Mouse (Mus musculus): ENCODE results near the gene Pld5. TPM values are rescaled to one million over a fixed set of nuclear protein-coding genes. Genes with fewer than 3 reads are reported as not detected.

Pld5 gene
- total RNA-seq, 4 experiments from 2014 or later, result 0.14 to 0.25 (median 0.24) TPM; not detected in 1

DNA sequence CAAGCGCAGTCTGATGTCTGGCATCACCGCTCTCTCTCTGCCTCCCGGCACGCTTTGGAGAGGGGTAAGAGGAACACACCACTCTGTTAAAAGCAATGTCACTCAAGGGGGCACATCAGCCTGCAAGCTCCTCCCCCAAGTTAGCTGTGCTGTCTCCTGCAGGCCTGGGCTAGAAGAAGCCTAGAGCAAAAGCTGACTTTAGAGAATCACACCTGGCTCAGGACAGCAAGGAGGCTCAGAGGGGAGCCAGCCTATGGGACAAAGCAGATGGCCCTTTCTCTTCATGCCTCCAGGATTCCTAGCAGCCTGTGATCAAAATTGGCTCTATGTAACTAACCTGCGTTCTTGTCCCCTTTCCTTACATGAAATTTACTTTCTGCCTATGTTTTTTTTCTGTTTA, 107.3 kb downstream of the Pld5 start:
- no peak for DNase-seq (ENCODE audit: low spot score)

DNA sequence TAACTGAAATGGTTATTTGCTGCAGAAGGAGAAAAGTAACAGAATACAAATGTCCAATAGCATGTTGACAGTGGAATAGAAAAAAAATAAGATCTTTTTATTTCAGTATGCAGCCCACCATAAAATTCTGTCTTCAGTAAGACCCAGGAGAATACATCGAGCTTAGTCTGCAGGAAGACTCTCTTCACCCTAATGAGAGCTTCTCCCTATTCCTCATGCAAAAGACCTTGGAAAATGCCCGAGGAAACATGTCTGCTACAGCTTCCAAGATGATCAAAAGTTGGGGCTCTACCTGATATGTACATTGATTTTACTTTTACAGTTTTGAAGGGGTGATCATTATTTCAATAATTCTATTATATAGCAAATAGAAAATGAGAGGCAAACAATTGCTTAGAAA, 108.0 kb downstream of the Pld5 start:
- DNase-seq (ENCODE audit: low spot score), result no peak

DNA sequence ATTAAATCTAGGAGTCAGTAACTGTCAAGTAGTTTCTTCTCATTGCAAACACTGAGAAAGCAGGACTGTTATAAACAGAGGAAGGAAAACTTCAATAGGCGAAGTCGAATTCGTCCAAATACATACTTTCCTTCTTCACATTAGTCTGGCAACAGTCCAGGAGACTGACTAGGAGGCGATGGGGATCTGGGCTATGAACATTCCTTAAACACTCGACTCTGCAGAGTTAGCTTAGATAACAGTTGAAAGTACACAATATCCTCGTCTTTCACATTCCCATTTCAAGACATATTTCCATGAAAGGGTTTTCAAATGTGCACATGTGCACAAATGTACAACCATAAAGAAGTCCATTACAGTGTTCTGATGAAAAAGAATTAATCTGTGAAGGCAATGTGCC, 129.8 kb downstream of the Pld5 start:
- no peak for DNase-seq (ENCODE audit: low spot score)

DNA sequence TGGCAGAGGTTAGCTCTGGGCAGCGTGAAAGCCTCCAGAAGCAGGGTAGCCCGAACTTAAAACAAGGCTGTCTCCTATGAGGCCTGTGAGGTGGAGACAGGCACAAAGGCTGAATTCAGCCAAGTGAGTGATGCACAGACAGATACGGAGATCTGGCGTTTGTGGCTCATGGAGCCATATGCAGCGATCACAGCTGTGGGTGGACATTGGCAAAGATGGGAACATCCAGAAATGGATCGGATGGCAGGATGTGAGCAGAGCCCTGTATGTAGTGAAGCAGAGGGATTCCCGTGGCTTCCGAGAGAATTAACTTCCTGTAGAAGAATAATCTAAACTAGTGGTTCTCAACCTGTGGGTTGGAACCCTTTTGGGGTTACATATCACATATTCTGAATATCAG, 140.7 kb downstream of the Pld5 start:
- DNase-seq (ENCODE audit: low spot score), result no peak

DNA sequence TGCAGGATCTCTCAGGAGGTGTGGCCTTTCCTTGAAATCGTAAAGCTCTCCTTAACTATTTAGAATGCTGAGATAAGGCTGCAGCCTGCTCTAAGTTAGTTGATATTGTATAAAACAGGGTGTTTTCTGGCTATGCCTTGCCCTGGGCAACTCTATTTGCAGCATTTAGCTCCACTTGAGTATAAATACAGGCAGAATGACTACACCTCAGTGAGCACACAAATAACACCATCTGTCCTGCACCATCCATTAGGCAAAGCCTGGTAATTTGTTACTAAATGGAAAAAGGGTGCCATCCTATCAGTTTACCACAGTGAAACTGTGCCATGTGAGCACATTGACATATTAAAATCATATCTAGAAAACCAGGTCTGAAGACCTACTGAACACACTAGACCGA, 149.3 kb downstream of the Pld5 start:
- DNase-seq (ENCODE audit: low spot score), result no peak

DNA sequence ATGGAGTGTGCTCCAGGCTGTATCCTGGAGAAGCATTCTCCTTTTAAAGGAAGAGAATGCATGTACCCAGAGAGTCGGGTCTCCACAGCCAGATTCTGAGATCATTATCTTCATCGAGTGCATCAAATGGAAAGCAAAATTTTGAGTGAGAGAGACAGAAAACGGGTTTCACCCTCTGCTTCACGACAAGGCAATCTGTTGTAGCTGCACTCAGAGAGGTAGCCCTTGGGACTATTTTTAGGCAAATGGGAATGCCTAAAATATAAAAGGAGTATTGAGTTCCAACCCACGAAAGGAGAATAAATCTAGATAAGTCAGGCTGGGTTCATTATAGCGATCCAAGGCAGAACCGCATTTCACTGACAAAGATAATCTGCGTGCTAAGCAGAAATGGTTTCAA, 150.7 kb downstream of the Pld5 start:
- DNase-seq (ENCODE audit: low spot score), result no peak

DNA sequence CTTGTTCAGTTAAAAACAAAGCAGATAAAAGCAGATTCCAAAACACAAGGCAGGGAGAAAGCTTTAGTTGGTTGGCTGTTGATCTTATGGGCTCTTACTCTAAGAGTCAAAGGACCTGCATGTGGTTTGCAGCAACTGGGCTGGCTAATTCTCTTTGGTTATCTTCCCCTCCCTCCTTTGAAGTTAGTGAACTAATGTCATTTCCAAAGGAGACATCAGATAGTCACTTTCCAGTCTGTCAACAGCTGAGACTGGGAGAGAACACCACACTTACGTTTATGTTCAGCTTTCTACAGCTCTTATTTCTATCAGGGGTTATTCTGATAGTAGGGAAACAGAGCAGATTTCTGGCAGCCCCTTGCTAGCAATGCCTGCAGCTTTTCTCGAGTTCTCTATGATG, 151.3 kb downstream of the Pld5 start:
- no peak for DNase-seq (ENCODE audit: low spot score)

DNA sequence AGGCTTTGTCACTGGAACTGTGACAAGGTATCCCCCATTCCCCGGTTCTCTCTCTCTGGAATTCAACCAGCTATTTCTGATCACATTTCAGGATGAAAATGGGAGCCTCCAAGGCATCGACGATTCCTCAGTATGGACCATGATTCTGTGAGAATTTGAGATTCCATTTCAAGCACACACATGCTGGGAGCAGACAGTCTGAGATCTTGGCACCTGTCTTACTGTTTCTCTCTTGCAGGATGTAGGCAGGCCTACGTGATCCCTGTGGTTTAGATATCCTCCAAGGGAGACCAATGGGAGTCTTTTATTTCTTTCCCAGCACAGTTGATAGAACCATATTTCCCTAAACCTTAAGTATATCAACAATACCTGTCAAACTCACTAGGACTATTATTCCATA, 159.5 kb downstream of the Pld5 start:
- no peak for DNase-seq (ENCODE audit: low spot score)

DNA sequence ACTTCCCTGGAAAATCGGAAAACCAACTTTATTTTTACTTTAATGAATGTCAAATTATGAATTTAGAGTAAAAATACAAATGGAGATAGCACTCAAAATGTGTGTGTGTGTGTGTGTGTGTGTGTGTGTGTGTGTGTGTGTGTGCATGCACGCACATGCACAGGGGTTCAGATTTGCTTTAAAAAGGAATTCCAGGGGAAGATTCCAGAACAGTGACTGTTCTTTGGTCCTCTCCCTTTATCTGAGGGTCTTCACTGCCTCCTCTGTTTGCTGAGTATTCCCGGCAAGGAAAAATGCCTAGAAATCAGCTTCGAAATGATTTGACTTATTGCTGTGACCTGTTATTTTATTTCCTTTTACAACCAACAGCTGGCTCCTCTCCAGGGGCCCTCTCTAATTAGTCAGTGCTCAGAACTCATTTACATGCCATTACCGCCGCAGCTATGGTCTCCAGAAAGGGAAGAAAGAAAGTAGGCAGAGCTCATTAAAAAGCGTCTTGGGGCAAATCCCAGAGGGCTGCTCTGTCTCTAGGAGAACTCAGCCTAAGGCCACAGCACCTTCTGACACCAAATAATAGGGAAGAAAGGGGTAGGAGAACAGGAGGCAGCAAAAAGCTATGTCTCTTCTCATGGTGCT, 176.3 kb downstream of the Pld5 start:
- DNase-seq (ENCODE audit: low spot score), result no peak

DNA sequence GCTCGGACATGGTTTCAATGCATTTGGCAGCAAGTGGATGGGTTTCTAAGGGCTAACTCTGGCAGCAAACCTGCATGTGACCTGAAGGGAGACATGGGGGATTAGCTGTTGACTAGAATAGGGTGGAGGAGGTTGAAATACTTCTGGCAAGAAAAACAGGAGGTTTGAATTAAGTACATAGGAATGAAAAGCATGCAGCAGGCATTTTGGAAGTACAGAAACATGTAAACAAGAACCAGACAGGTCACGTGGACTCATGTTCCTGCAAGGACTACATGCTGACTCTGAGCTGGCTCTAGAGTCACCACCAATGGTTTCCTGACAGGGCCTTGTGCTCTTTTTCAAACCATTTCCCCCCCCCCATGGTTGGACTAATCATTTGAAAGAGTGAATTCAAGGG, 183.0 kb downstream of the Pld5 start:
- no peak for DNase-seq (ENCODE audit: low spot score)

DNA sequence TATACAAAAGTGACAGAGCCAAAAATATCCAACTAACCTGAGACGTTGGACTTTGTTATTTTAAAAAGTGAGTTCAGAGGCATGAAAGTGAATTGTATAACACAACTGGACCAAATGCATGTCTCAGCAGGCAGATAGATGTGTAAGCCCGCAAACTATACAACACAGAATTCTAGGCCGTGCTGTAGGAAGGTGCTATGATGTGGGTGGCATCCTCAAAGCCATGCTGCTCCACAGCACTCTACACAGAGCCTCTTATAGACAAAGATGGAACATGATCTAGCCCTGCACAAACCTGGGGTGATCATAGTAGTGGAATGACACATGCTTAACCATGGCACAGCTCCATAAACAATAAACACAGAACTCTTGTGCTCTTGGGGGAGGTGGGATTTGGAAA, 185.7 kb downstream of the Pld5 start:
- no peak for DNase-seq (ENCODE audit: low spot score)

DNA sequence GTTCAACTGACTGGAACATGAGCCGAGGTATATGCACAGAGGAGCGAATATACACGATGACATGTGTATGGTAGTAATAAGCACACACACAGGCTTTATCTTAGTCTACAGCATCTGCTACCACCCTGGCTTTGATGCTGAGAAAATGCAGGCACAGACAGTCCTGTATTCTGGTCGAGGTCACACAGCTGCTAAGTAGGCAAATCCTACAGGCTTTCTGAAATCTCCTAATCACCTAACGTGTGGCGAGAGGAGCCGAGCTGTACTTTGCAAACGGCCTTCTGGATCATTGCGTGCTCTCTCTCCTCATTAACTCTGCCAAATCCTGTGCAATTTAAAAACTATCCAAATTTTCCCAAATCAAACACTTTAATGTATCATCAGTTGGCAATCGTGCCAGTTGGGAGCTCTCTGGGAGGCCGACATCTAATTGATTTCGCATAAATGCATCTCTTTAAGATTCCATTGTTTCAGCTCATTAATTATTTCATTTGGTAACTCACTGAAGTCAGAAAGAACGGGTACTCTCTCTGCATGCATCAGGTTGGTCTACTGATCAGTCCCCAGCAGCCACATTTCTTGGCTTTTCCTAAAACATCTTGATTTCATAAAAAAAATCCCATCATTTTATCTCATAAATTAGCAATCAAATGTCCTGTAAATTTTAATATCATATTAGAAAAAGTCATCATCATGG, 189.0 kb downstream of the Pld5 start:
- no peak for DNase-seq (ENCODE audit: low spot score)

DNA sequence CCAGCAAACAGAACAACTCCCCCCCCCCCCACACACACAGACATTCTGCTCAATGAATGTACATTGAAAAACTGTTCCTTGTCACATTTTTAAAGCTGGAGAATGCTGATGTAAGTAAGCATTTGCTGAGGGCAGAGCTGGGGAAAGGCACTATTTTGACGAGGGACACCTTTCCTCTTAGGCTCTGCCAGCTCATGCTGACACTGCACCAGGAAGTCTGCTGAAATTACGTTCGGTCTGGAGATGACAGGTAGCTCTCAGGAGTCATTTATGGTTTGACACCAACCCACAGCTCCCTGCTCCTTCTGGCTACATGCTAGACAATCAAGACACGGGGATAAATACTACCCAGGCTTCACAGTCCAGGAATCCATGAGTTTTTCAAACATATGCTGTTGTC, 192.8 kb downstream of the Pld5 start:
- no peak for DNase-seq (ENCODE audit: low spot score)

DNA sequence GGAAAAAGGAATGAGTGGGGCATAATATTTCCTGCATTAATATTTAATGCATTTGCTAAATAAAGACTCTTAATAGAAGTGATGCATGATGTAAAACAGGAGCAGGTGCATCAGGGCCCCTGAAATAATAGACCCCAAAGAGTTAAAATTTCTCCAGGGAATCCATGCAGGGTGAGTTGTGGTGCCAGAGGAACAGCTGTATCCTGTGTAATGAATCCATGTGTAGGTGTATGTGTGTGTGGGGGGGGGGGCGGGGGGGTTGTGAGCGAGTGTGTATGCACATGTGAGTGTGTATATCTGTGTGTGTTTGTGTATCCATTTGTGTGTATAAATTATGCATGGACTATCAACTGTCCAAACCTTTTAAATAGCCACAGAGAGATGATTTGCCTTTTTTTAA, 194.1 kb downstream of the Pld5 start:
- no peak for DNase-seq (ENCODE audit: low spot score)

DNA sequence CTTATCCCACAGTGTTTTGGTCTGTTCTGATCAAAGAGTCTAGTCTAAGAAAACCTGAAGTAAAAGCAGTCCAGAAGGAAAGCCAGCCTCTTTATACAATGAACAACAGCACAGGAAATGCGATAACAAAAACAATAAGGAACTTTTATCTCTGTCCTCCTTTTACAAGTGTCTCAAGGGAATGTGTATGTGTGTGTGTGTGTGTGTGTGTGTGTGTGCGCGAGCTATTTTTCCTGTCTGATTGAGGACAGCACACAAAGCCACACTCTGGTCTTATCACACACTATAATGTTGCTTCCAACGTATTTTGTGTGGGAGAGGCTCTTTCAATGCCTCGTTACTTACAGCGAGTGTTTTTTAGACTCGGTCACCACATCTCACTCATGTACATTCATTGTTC, 196.7 kb downstream of the Pld5 start:
- no peak for DNase-seq (ENCODE audit: low spot score)

DNA sequence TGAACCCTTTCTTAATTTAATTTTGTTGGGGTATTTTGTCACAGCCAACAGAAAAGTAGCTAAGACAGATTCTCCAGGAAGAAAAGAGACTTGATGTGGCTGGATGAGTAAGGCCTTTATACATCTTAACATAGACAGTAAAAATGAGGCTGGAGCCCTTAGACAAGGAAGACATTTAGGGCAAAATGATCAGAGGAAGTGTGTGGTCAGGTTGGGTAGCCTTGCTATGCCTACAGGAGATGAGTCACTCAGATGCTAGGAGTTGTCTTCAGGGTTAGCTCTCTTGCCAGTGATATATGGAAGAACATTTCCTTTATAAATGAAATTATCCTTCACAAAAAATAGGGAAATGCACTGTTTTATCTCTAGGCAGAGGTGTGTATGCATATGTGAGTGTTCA, 198.3 kb downstream of the Pld5 start:
- DNase-seq (ENCODE audit: low spot score), result no peak

DNA sequence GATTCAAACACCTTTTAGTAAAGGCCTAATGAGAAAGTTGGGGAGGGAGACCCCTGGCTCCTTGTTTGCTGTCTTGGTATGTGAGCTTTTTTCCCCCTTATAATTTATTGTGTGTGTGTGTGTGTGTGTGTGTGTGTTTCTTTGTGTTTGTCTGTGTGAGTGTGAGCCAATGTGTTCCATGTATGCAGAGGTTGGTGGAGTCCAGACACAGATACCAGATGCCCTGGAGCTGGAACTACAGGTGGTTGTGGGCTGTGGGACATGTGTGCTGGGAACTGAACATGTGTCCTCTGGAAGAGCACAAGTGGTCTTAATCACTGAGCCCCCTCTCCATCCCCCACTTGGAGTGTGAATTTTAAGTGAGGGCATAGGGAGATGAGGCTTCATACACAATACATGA, 199.3 kb downstream of the Pld5 start:
- no peak for DNase-seq (ENCODE audit: low spot score)

DNA sequence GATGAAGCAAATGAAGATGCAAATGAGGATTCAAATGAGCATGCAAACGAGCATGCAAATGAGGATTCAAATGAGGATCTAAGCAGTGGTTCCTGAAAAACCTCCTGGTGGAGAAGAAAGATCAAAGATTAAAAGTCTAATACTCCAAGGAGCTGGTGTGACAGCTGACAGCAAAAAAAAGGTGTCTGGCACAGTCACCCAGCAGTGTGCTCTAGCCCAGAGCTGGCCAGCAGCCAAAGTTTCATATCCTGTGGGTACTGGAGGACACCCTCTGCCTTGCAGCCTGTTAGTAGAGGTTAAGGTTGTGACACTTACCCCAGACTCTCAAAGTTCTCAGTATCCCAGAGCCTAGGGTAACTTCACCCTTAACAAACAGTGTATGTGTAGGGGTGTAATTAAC, 199.7 kb downstream of the Pld5 start:
- DNase-seq (ENCODE audit: low spot score), result peak; percentile 33

DNA sequence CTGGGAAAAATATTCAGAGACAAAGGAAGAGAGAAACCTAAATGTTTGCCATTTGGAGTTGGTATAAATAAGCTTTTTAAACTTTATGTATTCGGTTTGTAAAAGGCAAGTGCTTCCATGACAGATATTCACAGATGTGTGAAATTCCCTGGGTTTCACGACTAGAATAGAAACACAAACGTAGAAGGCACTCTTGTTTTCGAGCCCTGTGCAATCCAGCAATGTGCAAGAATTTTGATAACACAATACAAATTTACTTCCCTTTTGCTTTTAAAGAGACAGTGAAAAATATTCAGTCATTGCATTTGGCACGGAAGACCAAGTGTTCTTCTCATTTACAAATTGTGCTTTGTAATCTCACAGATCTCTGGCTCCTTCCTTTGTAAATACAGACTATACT, 200.6 kb downstream of the Pld5 start:
- DNase-seq (ENCODE audit: low spot score), result no peak

DNA sequence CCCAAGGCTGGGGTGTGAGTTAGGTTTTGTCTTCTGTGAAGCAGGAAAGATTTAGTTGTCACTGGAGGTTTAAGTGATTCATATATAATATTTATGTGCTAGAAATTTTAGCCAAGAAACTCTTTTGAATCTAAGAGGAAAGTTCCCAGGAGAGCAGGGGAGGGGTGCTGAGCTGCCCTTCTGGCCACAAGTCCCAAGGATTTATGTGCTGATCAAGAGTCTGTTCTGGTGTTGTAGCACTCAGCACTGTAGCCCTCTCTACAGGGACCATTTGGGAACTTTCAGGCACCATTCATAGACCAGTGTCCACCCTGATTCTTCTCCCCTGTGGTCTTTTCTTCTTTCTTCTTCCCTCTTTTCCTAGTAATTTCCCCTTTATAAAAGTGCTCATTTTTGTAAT, 209.8 kb downstream of the Pld5 start:
- DNase-seq (ENCODE audit: low spot score), result no peak

DNA sequence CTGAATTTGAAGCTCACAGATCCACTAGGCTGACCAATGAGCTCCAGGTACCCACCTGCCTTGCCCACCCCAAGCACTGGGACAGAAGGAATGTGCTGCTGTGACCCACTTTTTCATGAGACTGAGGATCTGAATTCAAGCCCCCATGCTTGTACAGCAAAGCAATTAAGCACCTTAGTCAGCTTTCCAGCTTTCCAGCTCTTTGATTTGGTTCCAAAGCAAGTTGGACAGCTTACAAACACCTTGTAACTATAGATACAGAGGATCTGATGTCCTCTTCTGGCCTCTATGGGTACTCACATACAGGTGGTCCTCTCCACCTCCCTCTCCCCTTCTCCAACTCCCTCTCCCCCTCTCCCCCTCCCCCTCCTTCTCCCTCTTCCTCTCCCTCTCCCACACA, 210.6 kb downstream of the Pld5 start:
- no peak for DNase-seq (ENCODE audit: low spot score)

DNA sequence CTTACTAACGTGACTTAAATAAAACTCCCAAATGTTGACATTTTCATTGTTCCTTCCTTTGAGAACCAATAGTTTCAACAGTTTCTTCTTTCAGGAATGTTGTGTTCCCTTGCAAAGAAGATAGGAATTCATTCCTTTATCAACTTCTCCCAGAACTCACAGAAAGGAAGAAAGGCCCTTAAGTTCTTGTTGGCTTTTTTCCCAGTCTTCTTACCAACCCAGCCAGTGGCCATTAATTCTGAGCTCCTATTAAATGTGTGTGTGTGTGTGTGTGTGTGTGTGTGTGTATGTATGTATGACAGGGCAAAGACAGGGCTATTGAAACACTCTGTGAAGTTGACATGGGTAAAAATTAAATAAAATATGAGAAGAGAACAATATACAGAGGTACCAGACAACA, 221.5 kb downstream of the Pld5 start:
- no peak for DNase-seq (ENCODE audit: low spot score)

DNA sequence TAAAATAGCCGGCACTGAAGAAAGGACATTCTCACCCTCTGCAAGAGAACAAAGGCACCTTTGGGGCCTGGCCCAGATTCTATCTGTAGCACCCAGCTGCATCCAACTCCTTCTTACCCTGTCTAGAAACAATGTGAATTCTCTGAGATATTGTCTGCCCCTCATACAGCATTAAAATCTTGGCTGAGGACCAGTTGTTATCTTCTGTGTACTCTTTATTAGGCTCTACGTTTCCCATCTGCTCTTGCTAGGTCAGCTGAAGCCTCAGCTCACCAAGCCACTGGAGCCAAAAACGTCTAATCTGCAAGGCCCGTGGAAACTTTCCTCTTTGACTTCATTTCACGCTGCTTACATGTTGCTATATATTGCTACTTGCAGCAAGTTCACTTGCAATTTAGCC, 228.1 kb downstream of the Pld5 start:
- DNase-seq (ENCODE audit: low spot score), result no peak

DNA sequence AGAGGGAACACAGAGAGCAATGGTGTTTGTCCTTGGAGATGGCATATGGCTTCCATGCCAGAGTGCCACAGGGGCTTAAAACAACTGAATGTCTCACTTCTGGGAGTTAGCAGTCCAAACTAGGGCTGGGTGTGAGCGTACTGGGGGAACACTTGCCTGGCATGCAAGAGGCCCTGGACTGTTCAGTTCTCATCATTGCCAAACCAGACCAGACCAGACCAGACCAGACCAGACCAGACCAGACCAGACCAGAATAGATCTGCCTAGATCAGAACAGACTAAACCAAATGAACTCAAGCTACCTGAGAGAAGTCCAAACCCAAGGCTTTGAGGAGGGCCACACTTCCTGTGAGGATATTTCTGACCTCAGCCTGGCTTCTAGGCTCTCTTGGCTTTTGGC, 228.7 kb downstream of the Pld5 start:
- DNase-seq (ENCODE audit: low spot score), result no peak
